Mouse (Mus musculus) lung, embryonic 15.5 days (tissue): ENCODE data around the gene Asic2. TPM values are rescaled to one million over a fixed set of nuclear protein-coding genes. Genes with fewer than 3 reads are reported as not detected.

ENCODE experiments used
- ATAC-seq: fragments of 200-750 bp; cut with Nextera tagmentation; 2 replicates; pipeline ENCODE4 v1.8.0; 2017; ENCODE audit warnings: moderate number of reproducible peaks, borderline replicate concordance; ENCODE audit not compliant: low FRiP score, low TSS enrichment; ENCODE audit errors: extremely low read depth
- H3K27ac ChIP-seq: fragments of 300-500 bp; sonication (generic); 2 replicates; pipeline ENCODE4 v1.5.1; 2015; ENCODE audit warnings: moderate library complexity, mild to moderate bottlenecking, inconsistent platforms
- H3K27me3 ChIP-seq: fragments of 300-500 bp; sonication (generic); 2 replicates; pipeline ENCODE4 v1.6.1; 2015; ENCODE audit warnings: inconsistent platforms
- H3K36me3 ChIP-seq: fragments of 300-500 bp; sonication (generic); 2 replicates; pipeline ENCODE4 v1.6.1; 2015; ENCODE audit warnings: inconsistent platforms
- H3K4me1 ChIP-seq: fragments of 300-500 bp; sonication (generic); 2 replicates; pipeline ENCODE4 v1.6.1; 2015; ENCODE audit warnings: inconsistent platforms
- H3K4me2 ChIP-seq: fragments of 300-500 bp; sonication (generic); 2 replicates; pipeline ENCODE4 v1.6.1; 2015; ENCODE audit warnings: inconsistent platforms, mild to moderate bottlenecking, moderate library complexity
- H3K4me3 ChIP-seq: fragments of 300-500 bp; sonication (generic); 2 replicates; pipeline ENCODE4 v1.5.1; 2015; ENCODE audit warnings: mild to moderate bottlenecking, inconsistent platforms
- H3K9ac ChIP-seq: fragments of 300-500 bp; sonication (generic); 2 replicates; pipeline ENCODE4 v1.6.1; 2015; ENCODE audit warnings: inconsistent platforms
- H3K9me3 ChIP-seq: fragments of 300-500 bp; sonication (generic); 2 replicates; pipeline ENCODE4 v1.6.1; 2016; ENCODE audit warnings: inconsistent platforms
- WGBS: fragments of 180-500 bp; shearing (Covaris S2); methylation state at CpG from one replicate; pipeline ENCODE4 v1.1.7; 2015; 5-methylcytosine and 5-hydroxymethylcytosine counted together
- polyA plus RNA-seq: library from polyadenylated mRNA; unstranded; fragments of >200 nt; fragmentation: Nextera tagmentation; extraction: Ambion mirVana; gene quantifications from 2 replicates; pipeline ENCODE4 v1.2.1, GENCODE M21; 2015

Asic2 gene
- polyA plus RNA-seq, 1 experiment from 2014 or later, result 0.37 TPM

GRCm38 (mm10) chr11:81996172-81996841, 28.1 kb upstream of the Asic2 start:
- WGBS, result 67% methylated on average over 10 of the region's 10 CpGs
- Histone ChIP-seq H3K9me3 (no peaks in the 10 kb centered on the region), H3K4me2 (no peak overlapping the region), H3K9ac (no peak overlapping the region), H3K36me3 (no peaks in the 10 kb centered on the region), H3K27ac (no peak overlapping the region), H3K4me1 (no peaks in the 10 kb centered on the region), H3K4me3 (no peak overlapping the region), H3K27me3 (peaks cover 3% of the 10 kb centered on the region; the same call in 1 of the 2 replicates)
- no peak for ATAC-seq

GRCm38 (mm10) chr11:81983146-81983545, 14.9 kb upstream of the Asic2 start:
- H3K4me2 ChIP-seq, result no peak overlapping the region
- 35% methylated on average over 5 of the region's 5 CpGs for WGBS

GRCm38 (mm10) chr11:81982191-81982590, 13.9 kb upstream of the Asic2 start:
- WGBS, result 25% methylated on average over 11 of the region's 11 CpGs

More at GRCm38 (mm10) chr11:81983146-81983545, 14.9 kb upstream of the Asic2 start:
- no peak for ATAC-seq
- Histone ChIP-seq H3K27ac (no peak overlapping the region), H3K36me3 (no peaks in the 10 kb centered on the region), H3K9me3 (no peaks in the 10 kb centered on the region), H3K4me1 (0 out of 2 replicates have a peak, but pooled peaks cover 4% of the 10 kb centered on the region), H3K4me3 (no peak overlapping the region), H3K9ac (no peak overlapping the region), H3K27me3 (0 out of 2 replicates have a peak, but pooled peaks cover 5% of the 10 kb centered on the region)

GRCm38 (mm10) chr11:81974577-81974976, 6.3 kb upstream of the Asic2 start:
- Histone ChIP-seq H3K36me3 (no peaks in the 10 kb centered on the region), H3K4me3 (no peak overlapping the region), H3K27ac (no peak overlapping the region), H3K9ac (no peak overlapping the region), H3K27me3 (peaks cover 5% of the 10 kb centered on the region), H3K9me3 (no peaks in the 10 kb centered on the region), H3K4me1 (no peaks in the 10 kb centered on the region), H3K4me2 (no peak overlapping the region)
- WGBS, result 27% methylated on average over 5 of the region's 5 CpGs
- no peak for ATAC-seq

More at GRCm38 (mm10) chr11:81982191-81982590, 13.9 kb upstream of the Asic2 start:
- Histone ChIP-seq H3K9ac (no peak overlapping the region), H3K4me1 (0 out of 2 replicates have a peak, but pooled peaks cover 4% of the 10 kb centered on the region), H3K36me3 (no peaks in the 10 kb centered on the region), H3K4me3 (no peak overlapping the region), H3K9me3 (no peaks in the 10 kb centered on the region), H3K27me3 (0 out of 2 replicates have a peak, but pooled peaks cover 5% of the 10 kb centered on the region), H3K27ac (no peak overlapping the region), H3K4me2 (no peak overlapping the region)
- ATAC-seq, result no peak

GRCm38 (mm10) chr11:81973699-81974098, 5.4 kb upstream of the Asic2 start:
- Histone ChIP-seq H3K4me1 (no peaks in the 10 kb centered on the region), H3K4me3 (no peak overlapping the region), H3K27me3 (peaks cover 13% of the 10 kb centered on the region), H3K4me2 (no peak overlapping the region), H3K9me3 (no peaks in the 10 kb centered on the region), H3K27ac (no peak overlapping the region), H3K9ac (no peak overlapping the region), H3K36me3 (no peaks in the 10 kb centered on the region)
- ATAC-seq, result no peak
- WGBS, result 39% methylated on average over 5 of the region's 5 CpGs

- Histone ChIP-seq H3K27me3 (peaks cover 29% of the 10 kb centered on the region), H3K9ac (no peak overlapping the region), H3K27ac (no peak overlapping the region), H3K4me2 (no peak overlapping the region), H3K4me3 (no peak overlapping the region), H3K9me3 (no peaks in the 10 kb centered on the region), H3K4me1 (no peaks in the 10 kb centered on the region), H3K36me3 (no peaks in the 10 kb centered on the region)
- ATAC-seq, result no peak
- WGBS, result 51% methylated on average over 3 of the region's 3 CpGs
Observed at GRCm38 (mm10) chr11:81972044-81972443, 3.8 kb upstream of the Asic2 start.

GRCm38 (mm10) chr11:81966626-81967289, 1.5 kb downstream of the Asic2 start:
- H3K4me1 ChIP-seq, result no peaks in the 10 kb centered on the region
- no peaks in the 10 kb centered on the region for H3K9me3 ChIP-seq
- no peak overlapping the region for H3K4me2 ChIP-seq
- H3K4me3 ChIP-seq, result no peak overlapping the region
- H3K9ac ChIP-seq, result no peak overlapping the region
- no peak overlapping the region for H3K27ac ChIP-seq
- 9% methylated on average over 15 of the region's 15 CpGs for WGBS
- no peak for ATAC-seq
- H3K36me3 ChIP-seq, result no peaks in the 10 kb centered on the region
- peaks cover 41% of the 10 kb centered on the region for H3K27me3 ChIP-seq

- peaks cover 41% of the 10 kb centered on the region for H3K27me3 ChIP-seq
- H3K4me3 ChIP-seq, result no peak overlapping the region
- no peak overlapping the region for H3K9ac ChIP-seq
- H3K27ac ChIP-seq, result no peak overlapping the region
- no peaks in the 10 kb centered on the region for H3K4me1 ChIP-seq
- WGBS, result 59% methylated on average over 11 of the region's 11 CpGs
- no peaks in the 10 kb centered on the region for H3K36me3 ChIP-seq
- H3K9me3 ChIP-seq, result no peaks in the 10 kb centered on the region
- H3K4me2 ChIP-seq, result no peak overlapping the region
- no peak for ATAC-seq
Observed at GRCm38 (mm10) chr11:81965653-81966625, 2.3 kb downstream of the Asic2 start.

GRCm38 (mm10) chr11:81964561-81964960, 3.7 kb downstream of the Asic2 start:
- Histone ChIP-seq H3K9ac (no peak overlapping the region), H3K27ac (no peak overlapping the region), H3K4me3 (no peak overlapping the region), H3K27me3 (peaks cover 37% of the 10 kb centered on the region), H3K4me1 (no peaks in the 10 kb centered on the region), H3K36me3 (no peaks in the 10 kb centered on the region), H3K9me3 (no peaks in the 10 kb centered on the region), H3K4me2 (no peak overlapping the region)
- 76% methylated on average over 4 of the region's 4 CpGs for WGBS
- ATAC-seq, result no peak

- Histone ChIP-seq H3K4me3 (no peak overlapping the region), H3K9ac (no peak overlapping the region), H3K27ac (no peak overlapping the region), H3K36me3 (no peaks in the 10 kb centered on the region), H3K4me1 (no peaks in the 10 kb centered on the region), H3K9me3 (no peaks in the 10 kb centered on the region), H3K27me3 (no peaks in the 10 kb centered on the region), H3K4me2 (no peak overlapping the region)
- no peak for ATAC-seq
- WGBS, result 41% methylated on average over 4 of the region's 4 CpGs
Observed at GRCm38 (mm10) chr11:81954398-81954797, 13.9 kb downstream of the Asic2 start.

- Histone ChIP-seq H3K4me2 (no peak overlapping the region), H3K4me3 (no peak overlapping the region), H3K36me3 (no peaks in the 10 kb centered on the region), H3K27me3 (no peaks in the 10 kb centered on the region), H3K27ac (no peak overlapping the region), H3K9me3 (no peaks in the 10 kb centered on the region), H3K9ac (no peak overlapping the region), H3K4me1 (no peaks in the 10 kb centered on the region)
- ATAC-seq, result no peak
- WGBS, result 68% methylated on average over 1 of the region's 1 CpGs
Observed at GRCm38 (mm10) chr11:81948021-81948420, 20.2 kb downstream of the Asic2 start.
